Mouse (Mus musculus): ENCODE results near the gene Nt5c. TPM values are rescaled to one million over a fixed set of nuclear protein-coding genes. Genes with fewer than 3 reads are reported as not detected.

The Nt5c gene
- polyA plus RNA-seq, 1 experiment from 2014 or later: 145 TPM

DNA sequence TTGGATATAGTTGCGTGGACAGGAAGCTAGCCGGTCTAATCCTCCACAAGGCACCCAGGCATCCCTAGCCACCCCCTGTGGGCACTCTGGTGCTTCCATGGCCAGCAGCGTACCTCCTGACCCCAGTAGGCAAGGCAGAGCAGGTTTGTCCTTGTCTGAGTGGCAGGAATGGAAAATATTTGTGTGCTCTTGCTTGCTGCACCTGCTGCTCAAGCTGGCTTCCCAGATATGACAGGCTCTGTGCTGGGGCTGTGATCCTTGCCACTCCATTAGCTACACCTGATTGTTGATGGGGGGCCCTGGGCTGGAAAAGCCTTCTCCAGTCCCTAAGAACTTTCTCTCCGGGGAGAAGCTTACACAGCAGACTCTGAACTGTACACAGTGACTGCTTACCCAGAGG lies 38.4 kb downstream of the Nt5c start:
- H3K4me3 ChIP-seq (ENCODE audit: low read depth, low read length): no peak overlapping the region
- no peaks in the 10 kb centered on the region for H3K36me3 ChIP-seq (ENCODE audit: control insufficient read depth, insufficient read depth, low read length)
- no peaks in the 10 kb centered on the region for H3K9me3 ChIP-seq (ENCODE audit: control insufficient read depth, low read length)
- no peak overlapping the region for H3K9ac ChIP-seq (ENCODE audit: low read length)
- no peaks in the 10 kb centered on the region for H3K27me3 ChIP-seq (ENCODE audit: control insufficient read depth, insufficient read depth, low read length)
- TF ChIP-seq CTCF (IDR thresholded peaks at IDR 0.05; ENCODE audit: low read depth): no peak
- no peak for TF ChIP-seq EP300 (optimal IDR thresholded peaks at IDR 0.05)
- WGBS: 50% methylated on average over 4 of the region's 4 CpGs
- no peak overlapping the region for H3K4me2 ChIP-seq (replicated peaks; ENCODE audit: low read depth)
- ATAC-seq (ENCODE audit: low FRiP score, low TSS enrichment) (no peak), DNase-seq (ENCODE audit: low spot score) (no peak)
- no peaks in the 10 kb centered on the region for H3K4me1 ChIP-seq (replicated peaks; ENCODE audit: control insufficient read depth, insufficient read depth)
- H3K27ac ChIP-seq (replicated peaks): peak overlapping the region; percentile 30; the same call in 1 of the 2 replicates

DNA sequence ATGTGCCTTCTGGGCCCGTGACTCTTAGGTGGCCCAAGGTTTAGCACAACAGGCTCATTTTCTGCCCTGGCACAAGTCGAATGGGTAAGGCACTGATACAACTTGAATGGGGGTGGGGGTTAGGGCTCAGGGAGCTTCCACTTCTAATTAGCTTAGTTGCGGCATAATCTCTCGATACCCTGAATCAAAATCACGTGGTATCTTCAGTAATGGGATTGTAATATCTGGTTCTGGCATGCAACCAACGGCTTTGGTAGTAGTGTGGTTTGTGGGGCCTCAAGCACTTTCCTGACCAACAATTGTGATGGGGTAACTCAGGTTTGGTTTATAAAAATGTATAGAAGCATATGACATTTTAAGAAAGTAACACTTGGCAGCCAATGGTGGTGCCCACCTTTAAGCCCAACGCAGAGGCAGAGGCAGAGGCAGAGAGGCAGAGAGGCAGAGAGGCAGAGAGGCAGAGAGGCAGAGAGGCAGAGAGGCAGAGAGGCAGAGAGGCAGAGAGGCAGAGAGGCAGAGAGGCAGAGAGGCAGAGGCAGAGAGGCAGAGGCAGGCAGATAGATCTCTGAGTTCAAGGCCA lies 39.3 kb downstream of the Nt5c start:
- WGBS: 87% methylated on average over 7 of the region's 7 CpGs
- H3K27ac ChIP-seq (replicated peaks): no peak overlapping the region
- no peak for ATAC-seq (ENCODE audit: low FRiP score, low TSS enrichment)

DNA sequence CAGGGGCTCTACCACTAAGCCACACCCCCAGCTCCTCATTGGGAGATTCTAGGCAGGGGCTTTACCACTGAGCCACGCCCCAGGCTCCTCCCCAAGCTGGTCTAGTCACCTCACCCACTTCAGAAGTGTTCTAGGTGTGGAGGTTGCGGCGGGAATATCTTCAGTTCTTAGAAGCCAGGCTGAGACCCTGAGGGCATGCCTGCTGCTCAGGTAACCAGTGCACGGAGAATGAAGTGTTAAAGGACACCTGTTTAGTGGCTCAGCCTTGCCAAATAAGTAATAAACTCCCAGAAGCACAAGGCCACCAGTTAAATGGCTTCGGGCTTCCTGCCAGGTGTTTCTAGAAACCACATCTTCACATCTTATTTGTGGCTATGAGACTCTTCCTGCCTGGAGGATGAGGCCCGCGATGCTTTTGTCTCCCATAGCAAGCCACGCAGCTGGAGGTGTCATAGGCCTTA lies 39.9 kb downstream of the Nt5c start:
- no peaks in the 10 kb centered on the region for H3K36me3 ChIP-seq (ENCODE audit: control insufficient read depth, insufficient read depth, low read length)
- ATAC-seq (ENCODE audit: low FRiP score, low TSS enrichment) (no peak), DNase-seq (ENCODE audit: low spot score) (no peak)
- TF ChIP-seq EP300 (optimal IDR thresholded peaks at IDR 0.05): no peak
- no peak for TF ChIP-seq CTCF (IDR thresholded peaks at IDR 0.05; ENCODE audit: low read depth)
- no peak overlapping the region for H3K4me2 ChIP-seq (replicated peaks; ENCODE audit: low read depth)
- WGBS: 82% methylated on average over 8 of the region's 8 CpGs
- H3K4me3 ChIP-seq (ENCODE audit: low read depth, low read length): no peak overlapping the region
- no peaks in the 10 kb centered on the region for H3K27me3 ChIP-seq (ENCODE audit: control insufficient read depth, insufficient read depth, low read length)
- no peaks in the 10 kb centered on the region for H3K9me3 ChIP-seq (ENCODE audit: control insufficient read depth, low read length)
- H3K4me1 ChIP-seq (replicated peaks; ENCODE audit: control insufficient read depth, insufficient read depth): no peaks in the 10 kb centered on the region
- H3K27ac ChIP-seq (replicated peaks): no peak overlapping the region
- no peak overlapping the region for H3K9ac ChIP-seq (ENCODE audit: low read length)

More for the DNA sequence above, 39.3 kb downstream of the Nt5c start:
- no peak overlapping the region for H3K4me3 ChIP-seq (ENCODE audit: low read depth, low read length)
- TF ChIP-seq CTCF (IDR thresholded peaks at IDR 0.05; ENCODE audit: low read depth) (no peak), EP300 (optimal IDR thresholded peaks at IDR 0.05) (no peak)
- no peaks in the 10 kb centered on the region for H3K9me3 ChIP-seq (ENCODE audit: control insufficient read depth, low read length)
- no peaks in the 10 kb centered on the region for H3K4me1 ChIP-seq (replicated peaks; ENCODE audit: control insufficient read depth, insufficient read depth)
- H3K9ac ChIP-seq (ENCODE audit: low read length): no peak overlapping the region
- H3K27me3 ChIP-seq (ENCODE audit: control insufficient read depth, insufficient read depth, low read length): no peaks in the 10 kb centered on the region
- H3K36me3 ChIP-seq (ENCODE audit: control insufficient read depth, insufficient read depth, low read length): no peaks in the 10 kb centered on the region
- DNase-seq (ENCODE audit: low spot score): no peak
- H3K4me2 ChIP-seq (replicated peaks; ENCODE audit: low read depth): no peak overlapping the region

DNA sequence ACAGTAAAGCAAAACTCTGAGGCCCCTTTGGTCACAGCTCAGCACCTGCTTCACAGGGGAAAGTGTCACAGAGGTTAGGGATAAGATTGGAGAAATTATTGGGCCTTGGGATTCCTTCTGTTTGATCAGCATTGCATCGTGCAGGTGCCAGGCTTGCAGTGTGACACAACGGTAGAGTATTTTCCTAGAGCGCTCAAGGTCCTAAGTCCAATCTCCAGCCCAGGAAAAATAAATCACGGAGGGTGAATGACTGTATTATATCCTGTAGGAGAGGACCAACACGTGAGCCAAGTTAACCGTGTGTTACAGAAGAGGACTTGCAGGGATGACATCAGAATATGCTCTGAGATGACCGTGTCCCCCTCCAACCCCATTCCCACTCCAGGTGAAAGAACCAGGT lies 41.5 kb downstream of the Nt5c start:
- no peak overlapping the region for H3K4me3 ChIP-seq (ENCODE audit: low read depth, low read length)
- TF ChIP-seq CTCF (IDR thresholded peaks at IDR 0.05; ENCODE audit: low read depth) (no peak), EP300 (optimal IDR thresholded peaks at IDR 0.05) (no peak)
- no peaks in the 10 kb centered on the region for H3K27me3 ChIP-seq (ENCODE audit: control insufficient read depth, insufficient read depth, low read length)
- 55% methylated on average over 7 of the region's 7 CpGs for WGBS
- H3K4me1 ChIP-seq (replicated peaks; ENCODE audit: control insufficient read depth, insufficient read depth): no peaks in the 10 kb centered on the region
- no peak overlapping the region for H3K9ac ChIP-seq (ENCODE audit: low read length)
- H3K4me2 ChIP-seq (replicated peaks; ENCODE audit: low read depth): no peak overlapping the region
- peak; percentile 62 for DNase-seq (ENCODE audit: low spot score)
- ATAC-seq (ENCODE audit: low FRiP score, low TSS enrichment): peak; percentile 89
- H3K27ac ChIP-seq (replicated peaks): no peak overlapping the region; the same call in 1 of the 2 replicates
- no peaks in the 10 kb centered on the region for H3K9me3 ChIP-seq (ENCODE audit: control insufficient read depth, low read length)
- H3K36me3 ChIP-seq (ENCODE audit: control insufficient read depth, insufficient read depth, low read length): no peaks in the 10 kb centered on the region

DNA sequence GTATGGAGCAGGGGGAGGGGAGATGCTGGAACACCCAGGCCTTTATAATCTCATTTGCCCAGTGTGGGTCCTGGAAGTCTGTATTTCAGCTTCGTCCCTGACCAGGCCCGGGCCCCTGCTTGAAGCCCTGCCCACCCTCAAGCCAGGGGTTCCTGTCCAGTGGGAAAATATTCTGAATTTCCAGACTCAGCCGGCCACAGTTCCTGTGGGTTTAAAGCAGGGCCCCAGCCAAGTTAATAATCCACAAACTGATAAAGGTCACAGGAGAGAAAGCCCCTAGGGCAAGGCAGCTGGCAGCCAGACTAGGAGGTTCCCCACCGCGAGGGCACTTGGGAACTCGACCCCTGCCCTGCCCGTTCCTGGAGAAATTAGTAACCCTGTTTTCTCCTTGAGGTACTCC lies 42.7 kb downstream of the Nt5c start:
- ATAC-seq (ENCODE audit: low FRiP score, low TSS enrichment): no peak
- no peak for DNase-seq (ENCODE audit: low spot score)
- no peak overlapping the region for H3K4me2 ChIP-seq (replicated peaks; ENCODE audit: low read depth)
- no peaks in the 10 kb centered on the region for H3K27me3 ChIP-seq (ENCODE audit: control insufficient read depth, insufficient read depth, low read length)
- no peak overlapping the region for H3K4me3 ChIP-seq (ENCODE audit: low read depth, low read length)
- 47% methylated on average over 7 of the region's 7 CpGs for WGBS
- H3K36me3 ChIP-seq (ENCODE audit: control insufficient read depth, insufficient read depth, low read length): no peaks in the 10 kb centered on the region
- H3K27ac ChIP-seq (replicated peaks): peak overlapping the region; percentile 49; the same call in 1 of the 2 replicates
- H3K4me1 ChIP-seq (replicated peaks; ENCODE audit: control insufficient read depth, insufficient read depth): no peaks in the 10 kb centered on the region
- no peaks in the 10 kb centered on the region for H3K9me3 ChIP-seq (ENCODE audit: control insufficient read depth, low read length)
- TF ChIP-seq CTCF (IDR thresholded peaks at IDR 0.05; ENCODE audit: low read depth): no peak
- no peak for TF ChIP-seq EP300 (optimal IDR thresholded peaks at IDR 0.05)
- H3K9ac ChIP-seq (ENCODE audit: low read length): no peak overlapping the region

DNA sequence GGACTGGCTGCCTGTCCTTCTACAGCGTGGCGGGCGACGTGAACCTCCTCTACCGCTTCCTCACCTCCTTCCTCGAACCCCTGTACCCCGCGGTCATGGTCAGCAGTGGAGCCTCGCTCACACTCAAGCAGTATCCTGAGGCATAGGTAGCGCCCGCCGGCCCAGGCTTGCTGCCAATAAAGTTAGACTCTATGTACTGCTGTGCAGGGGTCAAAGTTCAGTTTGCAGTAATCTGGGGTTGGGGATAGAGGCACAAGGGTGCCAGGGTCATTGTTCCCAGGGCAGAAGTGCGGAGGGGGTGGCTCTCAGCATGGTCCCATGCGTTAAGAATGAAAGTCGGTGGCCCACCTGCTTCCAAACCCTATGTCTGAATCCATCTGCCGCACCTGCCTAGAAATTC lies 43.6 kb downstream of the Nt5c start:
- H3K27me3 ChIP-seq (ENCODE audit: control insufficient read depth, insufficient read depth, low read length): no peaks in the 10 kb centered on the region
- ATAC-seq (ENCODE audit: low FRiP score, low TSS enrichment): peak; percentile 34; the same call in 1 of the 2 replicates
- no peak overlapping the region for H3K9ac ChIP-seq (ENCODE audit: low read length)
- peak; percentile 41 for DNase-seq (ENCODE audit: low spot score)
- H3K36me3 ChIP-seq (ENCODE audit: control insufficient read depth, insufficient read depth, low read length): no peaks in the 10 kb centered on the region
- WGBS: 76% methylated on average over 16 of the region's 16 CpGs
- H3K4me2 ChIP-seq (replicated peaks; ENCODE audit: low read depth): no peak overlapping the region
- no peak overlapping the region for H3K4me3 ChIP-seq (ENCODE audit: low read depth, low read length)
- TF ChIP-seq CTCF (IDR thresholded peaks at IDR 0.05; ENCODE audit: low read depth): no peak
- no peak for TF ChIP-seq EP300 (optimal IDR thresholded peaks at IDR 0.05)
- no peaks in the 10 kb centered on the region for H3K9me3 ChIP-seq (ENCODE audit: control insufficient read depth, low read length)
- no peaks in the 10 kb centered on the region for H3K4me1 ChIP-seq (replicated peaks; ENCODE audit: control insufficient read depth, insufficient read depth)
- no peak overlapping the region for H3K27ac ChIP-seq (replicated peaks)
